Mouse (Mus musculus) testis, adult 2 months (tissue): ENCODE measurements around the gene Ccdc86. TPM values are rescaled to one million over a fixed set of nuclear protein-coding genes. Genes with fewer than 3 reads are reported as not detected.

Source experiments
- H3K27ac ChIP-seq: fragments of 200-500 bp; 2 replicates; pipeline ENCODE4 v1.5.1; 2012; ENCODE audit warnings: low read depth, low read length; ENCODE audit not compliant: control insufficient read depth, insufficient read depth
- H3K27me3 ChIP-seq: fragments of 200-500 bp; 2 replicates; pipeline ENCODE4 v1.6.1; 2012; ENCODE audit warnings: mild to moderate bottlenecking, low read length, moderate library complexity; ENCODE audit not compliant: control insufficient read depth, insufficient read depth
- H3K36me3 ChIP-seq: fragments of 200-500 bp; 2 replicates; pipeline ENCODE4 v1.6.1; 2012; ENCODE audit warnings: mild to moderate bottlenecking, low read length; ENCODE audit not compliant: control insufficient read depth, insufficient read depth
- H3K4me1 ChIP-seq: fragments of 200-500 bp; 2 replicates; pipeline ENCODE4 v1.6.1; 2012; ENCODE audit warnings: low read length; ENCODE audit not compliant: control insufficient read depth, insufficient read depth
- H3K4me3 ChIP-seq: fragments of 200-500 bp; 2 replicates; pipeline ENCODE4 v1.5.1; 2012; ENCODE audit warnings: low read depth, mild to moderate bottlenecking, low read length, moderate library complexity, mixed read lengths; ENCODE audit not compliant: control insufficient read depth
- CTCF ChIP-seq: fragments of 200-500 bp; IDR thresholded peaks from 2 replicates; pipeline ENCODE4 v1.5.1; 2012; ENCODE audit warnings: low read depth, mild to moderate bottlenecking, inconsistent platforms, low read length, moderate library complexity; ENCODE audit not compliant: control insufficient read depth, insufficient read depth, insufficient replicate concordance
- POLR2A ChIP-seq: fragments of 200-500 bp; IDR thresholded peaks from 2 replicates; pipeline ENCODE4 v1.6.1; 2012; ENCODE audit warnings: low read depth, mild to moderate bottlenecking, inconsistent platforms, low read length, moderate library complexity; ENCODE audit not compliant: control insufficient read depth
- polyA plus RNA-seq: library from polyadenylated mRNA; depleted of rRNA; stranded (reverse); fragments of >200 nt; gene quantifications from 2 replicates; pipeline ENCODE4 v1.2.3, GENCODE M21; 2012; rRNA removed

Gene Ccdc86
- 13.5 and 15.3 TPM in 2 replicates for polyA plus RNA-seq

DNA sequence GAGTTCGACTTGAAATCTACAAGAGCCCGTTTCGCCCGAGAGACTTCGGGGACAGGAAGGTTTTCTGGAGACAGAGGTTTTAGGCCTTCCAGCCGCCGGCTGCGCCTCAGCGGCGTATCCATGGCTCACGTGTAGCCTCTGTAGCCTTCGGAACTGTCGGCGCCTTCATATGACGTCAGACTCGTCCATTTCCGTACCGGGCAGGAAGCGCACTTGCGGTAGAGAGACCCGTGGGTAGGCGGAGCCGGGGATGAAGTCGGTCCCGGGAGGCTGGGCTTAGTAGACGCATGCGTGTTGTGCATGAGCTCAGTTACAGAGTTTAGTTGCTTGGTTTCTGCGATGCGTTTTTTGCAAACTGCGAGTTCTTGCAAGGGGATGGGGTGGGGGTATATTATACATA, at the start of gene Ccdc86:
Ccdc86 (minus strand) TSS at position 155 of the 400 bp plus-strand sequence.
- Histone ChIP-seq H3K4me1 (peaks cover 5% of the 10 kb centered on the region), H3K4me3 (peak within 1 kb of the TSS; percentile 98), H3K27me3 (no peaks in the 10 kb centered on the region), H3K36me3 (no peaks in the 10 kb centered on the region), H3K27ac (peak within 1 kb of the TSS; percentile 77)
- TF ChIP-seq POLR2A, result peak; percentile 88
- no peak for TF ChIP-seq CTCF

DNA sequence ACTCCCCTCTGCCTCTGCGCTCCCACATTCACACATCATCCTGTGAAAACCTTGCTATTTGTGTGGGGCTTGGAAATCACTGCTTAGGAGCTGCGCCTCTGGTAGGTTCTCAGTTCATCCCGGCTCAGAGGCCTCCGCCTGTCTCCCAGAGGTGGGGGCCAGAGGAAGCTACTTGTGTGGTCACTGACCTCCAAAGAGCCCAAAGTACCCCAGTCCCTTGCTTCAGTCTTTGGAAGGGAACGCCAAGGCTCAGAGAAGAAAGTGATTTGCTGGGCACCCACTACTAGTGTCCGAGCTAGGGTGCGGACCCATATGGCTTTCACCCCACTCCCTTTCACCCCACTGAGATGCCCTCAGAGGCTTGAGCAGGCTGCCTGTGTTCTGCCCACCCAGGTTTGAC, 44.1 kb upstream of the Ccdc86 start, which contains the start of gene Ms4a15:
Ms4a15 (minus strand) TSS at position 101 of the 400 bp plus-strand sequence.
- Histone ChIP-seq H3K36me3 (no peaks in the 10 kb centered on the region), H3K27me3 (no peaks in the 10 kb centered on the region), H3K4me1 (no peaks in the 10 kb centered on the region), H3K4me3 (no peak within 1 kb of the TSS), H3K27ac (no peak within 1 kb of the TSS)
- no peak for TF ChIP-seq POLR2A
- no peak for TF ChIP-seq CTCF

GRCm38 (mm10) chr19:10991911-10992310, 42.8 kb upstream of the Ccdc86 start:
- Histone ChIP-seq H3K4me1 (no peaks in the 10 kb centered on the region), H3K27ac (no peak overlapping the region), H3K4me3 (no peak overlapping the region), H3K27me3 (no peaks in the 10 kb centered on the region), H3K36me3 (no peaks in the 10 kb centered on the region)
- TF ChIP-seq CTCF, result no peak
- TF ChIP-seq POLR2A, result no peak

- Histone ChIP-seq H3K4me3 (no peak overlapping the region), H3K27ac (no peak overlapping the region), H3K27me3 (no peaks in the 10 kb centered on the region), H3K4me1 (no peaks in the 10 kb centered on the region), H3K36me3 (no peaks in the 10 kb centered on the region)
- TF ChIP-seq CTCF (no peak), POLR2A (no peak)
These were observed 41.7 kb upstream of the Ccdc86 start for GRCm38 (mm10) chr19:10990751-10991150.

DNA sequence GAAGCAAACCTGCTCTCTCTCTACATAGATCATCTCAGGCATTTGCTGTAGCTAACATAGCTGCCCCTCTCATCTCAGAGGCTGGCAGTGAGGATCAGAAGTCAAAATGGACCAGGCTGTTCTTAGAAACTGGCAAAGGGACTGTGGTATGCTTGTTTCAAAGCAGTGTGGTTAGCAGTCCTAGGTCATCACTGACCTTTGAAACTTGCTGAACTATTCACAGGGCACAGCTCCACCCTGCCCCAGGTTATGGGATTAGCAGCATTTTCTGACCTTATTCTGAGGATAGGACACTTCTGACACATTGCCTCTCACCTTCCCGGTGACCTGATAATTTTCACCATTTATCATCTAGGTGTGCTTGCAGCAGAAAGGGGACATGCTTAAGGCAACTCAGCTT, 39.5 kb upstream of the Ccdc86 start:
- TF ChIP-seq POLR2A (no peak), CTCF (no peak)
- Histone ChIP-seq H3K27ac (no peak overlapping the region), H3K4me1 (no peaks in the 10 kb centered on the region), H3K36me3 (no peaks in the 10 kb centered on the region), H3K27me3 (no peaks in the 10 kb centered on the region), H3K4me3 (no peak overlapping the region)

DNA sequence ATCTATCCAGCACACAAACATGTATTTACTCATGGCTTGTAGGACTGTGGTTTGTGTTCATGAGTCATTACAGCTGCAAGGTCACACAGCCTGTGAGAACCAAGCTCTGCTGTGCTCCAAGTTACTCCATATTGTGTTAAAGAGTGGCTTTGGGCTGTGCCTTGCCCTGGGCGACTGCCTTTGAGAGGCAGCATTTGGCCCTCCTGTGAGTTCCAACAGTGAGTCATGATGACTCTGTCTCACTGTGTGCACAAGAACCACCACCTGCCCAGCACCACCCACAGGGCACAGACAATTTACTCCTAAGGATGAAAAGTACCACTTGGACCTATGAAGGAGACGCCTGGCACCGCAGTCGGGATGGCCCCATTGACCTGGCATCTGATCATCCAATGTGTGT, 36.8 kb upstream of the Ccdc86 start:
- Histone ChIP-seq H3K27ac (no peak overlapping the region), H3K36me3 (no peaks in the 10 kb centered on the region), H3K27me3 (no peaks in the 10 kb centered on the region), H3K4me1 (no peaks in the 10 kb centered on the region), H3K4me3 (no peak overlapping the region)
- TF ChIP-seq POLR2A (no peak), CTCF (no peak)

- no peak overlapping the region for H3K4me3 ChIP-seq
- peaks cover 3% of the 10 kb centered on the region; the same call in 1 of the 2 replicates for H3K4me1 ChIP-seq
- no peak for TF ChIP-seq CTCF
- TF ChIP-seq POLR2A, result no peak
- H3K27ac ChIP-seq, result no peak overlapping the region
- no peaks in the 10 kb centered on the region for H3K36me3 ChIP-seq
- H3K27me3 ChIP-seq, result no peaks in the 10 kb centered on the region
These were observed 35.5 kb upstream of the Ccdc86 start for GRCm38 (mm10) chr19:10984551-10984950.

GRCm38 (mm10) chr19:10983146-10983545, 34.1 kb upstream of the Ccdc86 start:
- H3K27me3 ChIP-seq, result no peaks in the 10 kb centered on the region
- H3K27ac ChIP-seq, result no peak overlapping the region
- TF ChIP-seq CTCF (peak; percentile 51; the same call in 1 of the 2 replicates), POLR2A (no peak)
- peaks cover 3% of the 10 kb centered on the region; the same call in 1 of the 2 replicates for H3K4me1 ChIP-seq
- H3K4me3 ChIP-seq, result no peak overlapping the region
- no peaks in the 10 kb centered on the region for H3K36me3 ChIP-seq
